Mouse (Mus musculus): ENCODE results near the gene 1700001P01Rik.

- TF ChIP-seq CTCF (IDR thresholded peaks at IDR 0.05; ENCODE audit: insufficient read depth, low read depth, low read length) (no peak), POLR2A (IDR thresholded peaks at IDR 0.05; ENCODE audit: insufficient read depth, low read depth, low read length) (no peak)
Measured at GRCm38 (mm10) chr11:97816916-97817315, 41.2 kb upstream of the 1700001P01Rik start.

Measured in olfactory bulb, adult 2 months (tissue).